Mouse (Mus musculus) limb, embryonic 13.5 days (tissue): Measurements from ENCODE around the gene Gm28048. TPM values are rescaled to one million over a fixed set of nuclear protein-coding genes. Genes with fewer than 3 reads are reported as not detected.

Source experiments
- ATAC-seq: fragments of 200-750 bp; cut with Nextera tagmentation; 2 replicates; pipeline ENCODE4 v1.8.0; 2017; ENCODE audit warnings: low read depth, moderate number of reproducible peaks, moderate TSS enrichment; ENCODE audit not compliant: low FRiP score
- H3K27ac ChIP-seq: fragments of 300-500 bp; sonication (generic); 2 replicates; pipeline ENCODE4 v1.5.1; 2015; ENCODE audit warnings: inconsistent platforms, mild to moderate bottlenecking, moderate library complexity
- H3K27me3 ChIP-seq: fragments of 300-500 bp; sonication (generic); 2 replicates; pipeline ENCODE4 v1.6.1; 2015; ENCODE audit warnings: mild to moderate bottlenecking, inconsistent platforms
- H3K36me3 ChIP-seq: fragments of 300-500 bp; sonication (generic); 2 replicates; pipeline ENCODE4 v1.6.1; 2015; ENCODE audit warnings: inconsistent platforms, mild to moderate bottlenecking, moderate library complexity
- H3K4me1 ChIP-seq: fragments of 300-500 bp; sonication (generic); 2 replicates; pipeline ENCODE4 v1.6.1; 2015; ENCODE audit warnings: inconsistent platforms
- H3K4me2 ChIP-seq: fragments of 300-500 bp; sonication (generic); replicated peaks from 2 replicates; pipeline ENCODE4 v1.6.1; 2015; ENCODE audit warnings: inconsistent platforms, mild to moderate bottlenecking, moderate library complexity
- H3K4me3 ChIP-seq: fragments of 300-500 bp; sonication (generic); 2 replicates; pipeline ENCODE4 v1.5.1; 2015; ENCODE audit warnings: moderate library complexity, mild to moderate bottlenecking, inconsistent platforms
- H3K9ac ChIP-seq: fragments of 300-500 bp; sonication (generic); 2 replicates; pipeline ENCODE4 v1.6.1; 2015; ENCODE audit warnings: mild to moderate bottlenecking, inconsistent platforms
- H3K9me3 ChIP-seq: fragments of 300-500 bp; sonication (generic); 2 replicates; pipeline ENCODE4 v1.6.1; 2016; ENCODE audit warnings: inconsistent platforms
- WGBS: fragments of 180-500 bp; shearing (Covaris S2); methylation state at CpG from one replicate; pipeline ENCODE4 v1.1.7; 2015; 5-methylcytosine and 5-hydroxymethylcytosine counted together
- polyA plus RNA-seq: library from polyadenylated mRNA; unstranded; fragments of >200 nt; fragmentation: Nextera tagmentation; extraction: Ambion mirVana; gene quantifications from 2 replicates; pipeline ENCODE4 v1.2.1, GENCODE M21; 2015

Gene Gm28048
- polyA plus RNA-seq, 1 experiment from 2014 or later = 7.6 TPM

DNA sequence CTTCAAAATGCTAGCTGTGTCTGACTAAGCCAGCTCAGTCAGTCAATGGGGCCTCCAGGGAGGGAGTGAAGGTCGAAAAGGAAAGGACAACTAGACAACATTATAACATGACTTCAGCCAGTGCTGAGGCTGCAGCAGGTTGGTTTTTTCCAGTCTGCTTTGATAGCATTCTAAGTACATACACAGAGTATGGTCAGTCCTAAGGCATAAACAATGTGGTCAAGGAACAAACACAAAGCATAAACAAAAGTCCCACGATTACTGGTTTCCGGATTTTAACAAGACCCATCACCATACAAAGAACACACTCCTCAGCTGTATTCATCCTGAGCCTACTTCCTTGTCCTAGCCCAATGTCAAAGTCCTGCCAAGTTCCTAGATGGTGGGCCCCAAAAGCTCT lies 3.6 kb upstream of the Gm28048 start:
- Histone ChIP-seq H3K4me3 (no peak overlapping the region), H3K9me3 (no peaks in the 10 kb centered on the region), H3K27me3 (no peaks in the 10 kb centered on the region), H3K27ac (no peak overlapping the region), H3K9ac (no peak overlapping the region), H3K4me2 (no peak overlapping the region), H3K4me1 (peaks cover 10% of the 10 kb centered on the region), H3K36me3 (no peaks in the 10 kb centered on the region)
- no peak for ATAC-seq
- 81% methylated on average over 3 of the region's 3 CpGs for WGBS

GRCm38 (mm10) chr11:22982846-22983245 lies 956 bp upstream of the Gm28048 start:
- Histone ChIP-seq H3K4me2 (no peak overlapping the region; the same call in 1 of the 2 replicates), H3K4me3 (no peak overlapping the region), H3K9ac (no peak overlapping the region), H3K9me3 (no peaks in the 10 kb centered on the region), H3K27me3 (no peaks in the 10 kb centered on the region), H3K27ac (no peak overlapping the region), H3K4me1 (peaks cover 17% of the 10 kb centered on the region), H3K36me3 (peaks cover 14% of the 10 kb centered on the region)
- WGBS = 75% methylated on average over 6 of the region's 6 CpGs
- ATAC-seq = no peak

- Histone ChIP-seq H3K4me1 (peaks cover 20% of the 10 kb centered on the region), H3K9me3 (no peaks in the 10 kb centered on the region), H3K4me3 (peak overlapping the region; percentile 69), H3K27me3 (no peaks in the 10 kb centered on the region), H3K36me3 (peaks cover 27% of the 10 kb centered on the region), H3K27ac (peak overlapping the region; percentile 96), H3K4me2 (peak overlapping the region; percentile 81), H3K9ac (peak overlapping the region; percentile 84)
- ATAC-seq = peak; percentile 14; the same call in 1 of the 2 replicates
- WGBS = 2% methylated on average over 12 of the region's 12 CpGs
These were observed 343 bp downstream of the Gm28048 start for GRCm38 (mm10) chr11:22981543-22981950.

DNA sequence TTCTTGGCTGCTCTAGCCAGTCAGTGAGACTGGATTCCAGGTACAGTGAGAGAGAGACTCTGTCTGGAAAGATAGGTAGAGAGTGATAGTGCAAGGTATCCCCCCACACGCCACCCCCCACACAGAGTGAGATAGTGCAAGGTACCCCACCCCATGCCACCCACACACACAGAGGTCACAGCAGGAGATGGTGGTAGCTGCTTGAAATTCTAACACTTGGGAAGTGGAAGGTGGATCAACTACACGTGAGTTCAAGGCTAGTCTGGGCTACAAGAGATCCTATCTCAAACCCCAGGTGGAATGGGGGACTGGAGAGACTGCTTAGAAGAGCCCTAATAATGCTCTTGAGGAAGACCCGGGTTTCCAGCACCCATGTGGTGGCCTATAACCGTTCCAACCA lies 849 bp downstream of the Gm28048 start:
- Histone ChIP-seq H3K4me3 (peak overlapping the region; percentile 69), H3K4me2 (peak overlapping the region; percentile 81), H3K36me3 (peaks cover 32% of the 10 kb centered on the region), H3K27ac (peak overlapping the region; percentile 96; the same call in 1 of the 2 replicates), H3K27me3 (no peaks in the 10 kb centered on the region), H3K9me3 (no peaks in the 10 kb centered on the region), H3K4me1 (peaks cover 23% of the 10 kb centered on the region), H3K9ac (peak overlapping the region; percentile 84)
- ATAC-seq = no peak
- WGBS = 44% methylated on average over 4 of the region's 4 CpGs

DNA sequence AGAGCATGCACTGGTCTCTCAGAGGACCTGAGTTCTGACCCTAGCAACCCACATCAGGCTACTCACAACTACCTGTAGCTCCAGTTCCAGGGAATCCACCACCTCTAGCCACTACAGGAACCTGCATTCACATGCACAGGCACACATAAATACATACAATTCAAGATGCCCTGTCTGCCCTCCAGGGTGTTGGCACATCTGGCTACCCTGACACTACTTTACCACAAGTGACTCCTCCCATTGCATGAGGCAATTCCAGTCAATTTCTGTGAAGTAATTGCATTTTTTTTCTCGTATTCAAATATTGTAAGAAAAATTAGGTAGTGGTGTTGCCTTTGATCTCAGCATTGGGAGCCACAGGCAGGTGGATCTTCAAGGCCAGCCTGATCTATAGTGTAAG lies 2.7 kb downstream of the Gm28048 start:
- no peak for ATAC-seq
- Histone ChIP-seq H3K9ac (no peak overlapping the region), H3K4me2 (no peak overlapping the region), H3K27ac (no peak overlapping the region), H3K4me1 (peaks cover 34% of the 10 kb centered on the region), H3K27me3 (no peaks in the 10 kb centered on the region), H3K36me3 (peaks cover 40% of the 10 kb centered on the region), H3K9me3 (peaks cover under 1% of the 10 kb centered on the region; the same call in 1 of the 2 replicates), H3K4me3 (no peak overlapping the region)
- 77% methylated on average over 1 of the region's 1 CpGs for WGBS

DNA sequence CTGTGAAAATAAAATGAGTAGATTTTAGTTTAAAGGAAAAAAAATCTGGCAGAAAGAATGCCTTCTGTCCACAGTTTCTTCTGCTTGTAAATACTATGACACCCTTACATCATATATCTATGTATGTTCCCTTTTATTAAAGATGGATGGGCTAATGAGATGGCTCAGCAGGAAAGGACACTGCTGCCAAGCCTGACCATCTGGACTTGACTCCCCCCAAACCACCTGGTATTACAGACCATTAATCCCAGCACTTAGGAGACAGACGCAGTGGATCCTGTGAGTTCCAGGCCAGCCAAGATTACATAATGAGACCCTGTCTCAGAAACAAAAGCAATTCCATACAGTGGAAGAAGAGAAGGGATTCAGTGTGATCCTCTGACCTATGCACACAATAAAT lies 3.2 kb downstream of the Gm28048 start:
- peaks cover 5% of the 10 kb centered on the region for H3K9me3 ChIP-seq
- no peak overlapping the region for H3K9ac ChIP-seq
- H3K27me3 ChIP-seq = no peaks in the 10 kb centered on the region
- no peak overlapping the region for H3K4me3 ChIP-seq
- 69% methylated on average over 1 of the region's 1 CpGs for WGBS
- H3K4me2 ChIP-seq = no peak overlapping the region
- H3K4me1 ChIP-seq = peaks cover 40% of the 10 kb centered on the region
- no peak for ATAC-seq
- H3K27ac ChIP-seq = no peak overlapping the region
- peaks cover 45% of the 10 kb centered on the region for H3K36me3 ChIP-seq

DNA sequence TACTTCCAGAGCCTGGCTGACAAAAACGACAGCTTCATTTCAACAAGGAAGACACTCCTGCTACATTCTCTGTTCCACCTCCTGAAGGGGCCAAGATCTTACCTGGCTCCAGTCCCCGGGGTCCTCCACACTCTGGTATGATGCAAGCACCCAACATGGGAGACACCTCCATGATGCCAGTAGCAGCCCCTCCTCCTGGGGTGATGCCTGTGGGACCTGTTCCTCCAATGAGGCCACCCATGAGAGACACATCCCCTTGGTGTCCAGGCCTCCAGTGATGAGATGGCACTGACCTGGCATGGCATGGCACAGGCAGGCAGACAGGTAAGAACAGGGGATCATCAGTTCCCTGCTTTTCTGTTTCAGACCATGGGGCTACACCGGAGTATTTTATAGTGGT lies 3.7 kb downstream of the Gm28048 start:
- H3K36me3 ChIP-seq = peaks cover 50% of the 10 kb centered on the region
- H3K4me2 ChIP-seq = no peak overlapping the region
- no peak overlapping the region for H3K9ac ChIP-seq
- WGBS = 91% methylated on average over 3 of the region's 3 CpGs
- H3K4me3 ChIP-seq = no peak overlapping the region
- peaks cover 10% of the 10 kb centered on the region for H3K9me3 ChIP-seq
- no peak for ATAC-seq
- H3K4me1 ChIP-seq = peaks cover 40% of the 10 kb centered on the region
- H3K27me3 ChIP-seq = no peaks in the 10 kb centered on the region
- no peak overlapping the region for H3K27ac ChIP-seq

GRCm38 (mm10) chr11:22973599-22973998 lies 8.3 kb downstream of the Gm28048 start:
- Histone ChIP-seq H3K9ac (peak overlapping the region; percentile 67), H3K27ac (no peak overlapping the region; the same call in 1 of the 2 replicates), H3K4me2 (peak overlapping the region; percentile 63), H3K4me3 (peak overlapping the region; percentile 58), H3K4me1 (peaks cover 23% of the 10 kb centered on the region), H3K36me3 (peaks cover 64% of the 10 kb centered on the region), H3K27me3 (no peaks in the 10 kb centered on the region), H3K9me3 (peaks cover 36% of the 10 kb centered on the region)
- no peak for ATAC-seq
- WGBS = 48% methylated on average over 14 of the region's 14 CpGs

DNA sequence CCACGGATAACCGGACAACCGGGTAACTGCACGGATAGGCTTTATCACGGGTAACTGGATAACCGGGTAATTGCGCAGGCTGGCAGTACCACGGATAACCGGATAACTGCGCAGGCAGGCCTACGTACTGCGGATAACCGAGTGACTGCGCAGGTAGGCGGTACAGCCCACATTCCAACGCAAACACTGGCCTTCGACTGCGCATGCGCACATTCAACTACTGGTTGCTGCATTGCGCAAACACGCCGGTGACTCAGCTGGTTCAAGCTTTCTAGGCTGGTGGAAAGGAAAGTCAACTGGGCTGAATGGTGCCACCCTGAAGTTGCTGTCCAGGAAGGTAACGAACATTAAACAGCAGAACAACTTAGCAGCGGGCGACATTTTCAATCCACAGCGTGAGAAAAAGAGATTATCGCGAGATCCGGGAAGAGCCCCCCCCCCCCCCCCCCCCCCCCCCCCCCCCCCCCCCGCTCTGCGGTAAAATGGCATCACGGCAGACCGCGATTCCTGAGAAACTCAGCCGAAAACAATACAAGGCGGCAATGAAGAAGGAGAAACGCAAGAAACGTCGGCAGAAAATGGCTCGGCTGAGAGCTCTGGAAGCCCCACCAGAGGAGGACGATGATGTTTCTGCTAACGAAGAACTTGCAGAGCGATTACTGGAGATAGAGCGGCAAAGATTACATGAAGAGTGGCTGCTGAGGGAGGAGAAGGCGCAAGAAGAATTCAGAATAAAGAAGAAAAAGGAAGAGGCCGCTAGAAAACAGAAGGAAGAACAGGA lies 9.0 kb downstream of the Gm28048 start:
- H3K4me2 ChIP-seq = peak overlapping the region; percentile 71
- WGBS = 54% methylated on average over 45 of the region's 46 CpGs
- H3K9ac ChIP-seq = peak overlapping the region; percentile 73
- no peaks in the 10 kb centered on the region for H3K27me3 ChIP-seq
- H3K4me3 ChIP-seq = peak overlapping the region; percentile 58
- H3K4me1 ChIP-seq = peaks cover 23% of the 10 kb centered on the region
- peak overlapping the region; percentile 15; the same call in 1 of the 2 replicates for H3K27ac ChIP-seq
- peak; percentile 71 for ATAC-seq
- H3K9me3 ChIP-seq = peaks cover 39% of the 10 kb centered on the region
- H3K36me3 ChIP-seq = peaks cover 62% of the 10 kb centered on the region

DNA sequence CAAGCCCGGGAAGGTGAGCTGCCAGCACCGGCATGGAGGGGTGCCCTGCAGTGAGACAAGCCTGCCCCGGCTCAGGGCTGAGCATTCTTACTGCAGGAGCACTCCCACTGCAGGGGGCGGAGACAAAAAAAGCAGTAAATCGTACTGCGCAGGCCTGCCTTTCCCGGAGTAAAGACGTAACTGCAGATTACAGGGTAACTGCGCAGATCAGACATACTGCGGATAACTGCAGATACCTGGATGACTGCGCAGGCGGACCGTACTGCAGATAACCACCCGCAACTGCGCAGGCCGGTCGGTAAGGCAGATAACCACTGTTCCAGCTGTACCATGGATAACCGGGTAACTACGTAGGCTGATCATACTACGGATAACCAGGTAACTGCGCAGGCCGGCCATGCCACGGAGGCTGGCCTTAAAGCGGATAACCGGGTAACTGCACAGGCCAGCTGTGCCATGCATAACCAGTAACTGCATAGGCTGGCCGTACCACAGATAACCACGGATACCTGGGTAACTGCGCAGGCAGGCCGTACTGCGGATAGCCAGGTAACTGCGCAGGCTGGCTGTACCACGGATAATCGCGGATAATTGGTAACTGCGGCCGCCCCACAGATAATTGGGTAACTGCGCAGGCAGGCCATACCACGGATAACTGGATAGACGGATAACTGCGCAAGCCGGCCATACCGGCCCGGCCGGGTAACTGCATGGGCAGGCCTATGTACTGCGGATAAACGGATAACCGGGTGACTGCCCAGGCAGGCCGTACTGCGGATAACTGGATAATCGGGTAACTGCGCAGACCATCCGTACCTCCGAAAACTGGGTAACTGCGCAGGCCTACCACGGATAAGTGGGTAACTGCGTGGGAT lies 9.8 kb downstream of the Gm28048 start, which contains the start of gene Zrsr1:
TSS of gene Zrsr1 (plus strand) at position 171 of the 875 bp plus-strand sequence.
- peak within 1 kb of the TSS; percentile 15; the same call in 1 of the 2 replicates for H3K27ac ChIP-seq
- peak within 1 kb of the TSS; percentile 73 for H3K9ac ChIP-seq
- peaks cover 60% of the 10 kb centered on the region for H3K36me3 ChIP-seq
- peaks cover 23% of the 10 kb centered on the region for H3K4me1 ChIP-seq
- peak within 1 kb of the TSS; percentile 71 for H3K4me2 ChIP-seq
- ATAC-seq = peak; percentile 78
- peaks cover 47% of the 10 kb centered on the region for H3K9me3 ChIP-seq
- no peaks in the 10 kb centered on the region for H3K27me3 ChIP-seq
- 46% methylated on average over 56 of the region's 56 CpGs for WGBS
- H3K4me3 ChIP-seq = peak within 1 kb of the TSS; percentile 58

- Histone ChIP-seq H3K27me3 (no peaks in the 10 kb centered on the region), H3K36me3 (peaks cover 53% of the 10 kb centered on the region), H3K4me3 (no peak overlapping the region), H3K4me2 (no peak overlapping the region), H3K9ac (no peak overlapping the region), H3K9me3 (peaks cover 57% of the 10 kb centered on the region), H3K4me1 (peaks cover 14% of the 10 kb centered on the region), H3K27ac (no peak overlapping the region)
- ATAC-seq = no peak
- 90% methylated on average over 1 of the region's 1 CpGs for WGBS
These were observed 11.3 kb downstream of the Gm28048 start for GRCm38 (mm10) chr11:22970546-22970945.

DNA sequence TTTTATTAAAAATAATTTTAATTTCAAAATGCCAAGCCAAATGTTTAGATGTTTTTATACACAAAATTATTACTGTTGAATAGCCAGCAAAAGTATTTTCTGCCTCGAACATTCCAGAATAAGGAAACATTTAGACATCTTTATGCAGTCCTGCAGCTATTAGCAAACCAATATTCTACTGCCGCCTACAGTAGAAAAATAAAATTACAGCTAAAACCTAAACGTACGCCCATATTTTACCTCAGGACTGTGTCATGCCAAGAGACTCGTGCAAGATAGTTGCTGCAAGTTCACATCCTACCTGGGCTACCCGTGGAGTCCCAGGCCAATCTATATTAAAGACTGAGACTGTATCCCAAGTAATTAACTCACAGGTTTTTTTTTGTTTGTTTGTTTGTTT lies 12.4 kb downstream of the Gm28048 start:
- peaks cover 8% of the 10 kb centered on the region for H3K4me1 ChIP-seq
- no peak overlapping the region for H3K4me2 ChIP-seq
- no peaks in the 10 kb centered on the region for H3K27me3 ChIP-seq
- peaks cover 51% of the 10 kb centered on the region for H3K36me3 ChIP-seq
- ATAC-seq = no peak
- H3K27ac ChIP-seq = no peak overlapping the region
- no peak overlapping the region for H3K9ac ChIP-seq
- H3K4me3 ChIP-seq = no peak overlapping the region
- H3K9me3 ChIP-seq = peaks cover 57% of the 10 kb centered on the region
- 62% methylated on average over 6 of the region's 6 CpGs for WGBS
